Mouse (Mus musculus): ENCODE measurements around the gene Bcl2l1. TPM values are rescaled to one million over a fixed set of nuclear protein-coding genes. Genes with fewer than 3 reads are reported as not detected.

Bcl2l1 gene
- polyA plus RNA-seq, 1 experiment from 2014 or later: 186 TPM

- Histone ChIP-seq H3K9ac (ENCODE audit: low read depth, low read length) (no peak overlapping the region), H3K36me3 (ENCODE audit: control insufficient read depth, insufficient read depth, low read length) (no peaks in the 10 kb centered on the region)
- 89% methylated on average over 3 of the region's 3 CpGs for WGBS
Measured at GRCm38 (mm10) chr2:152826481-152826880, 5.0 kb downstream of the Bcl2l1 start.

GRCm38 (mm10) chr2:152825713-152826112, 5.8 kb downstream of the Bcl2l1 start:
- WGBS: 93% methylated on average over 2 of the region's 2 CpGs
- no peaks in the 10 kb centered on the region for H3K9me3 ChIP-seq (replicated peaks; ENCODE audit: control insufficient read depth, low read length, poor library complexity, severe bottlenecking)
- peaks cover 72% of the 10 kb centered on the region for H3K4me1 ChIP-seq (ENCODE audit: control insufficient read depth, insufficient read depth, low read length)
- no peaks in the 10 kb centered on the region for H3K27me3 ChIP-seq (ENCODE audit: control insufficient read depth, insufficient read depth, low read depth, low read length)
- ATAC-seq: no peak
- H3K36me3 ChIP-seq (ENCODE audit: control insufficient read depth, insufficient read depth, low read length): no peaks in the 10 kb centered on the region
- H3K9ac ChIP-seq (ENCODE audit: low read depth, low read length): no peak overlapping the region
- no peak overlapping the region for H3K27ac ChIP-seq (ENCODE audit: low read length)
- no peak overlapping the region for H3K4me3 ChIP-seq (ENCODE audit: low read depth, low read length)
- H3K4me2 ChIP-seq (ENCODE audit: low read length): no peak overlapping the region

More at GRCm38 (mm10) chr2:152826481-152826880, 5.0 kb downstream of the Bcl2l1 start:
- no peak for ATAC-seq
- H3K9me3 ChIP-seq (replicated peaks; ENCODE audit: control insufficient read depth, low read length, poor library complexity, severe bottlenecking): no peaks in the 10 kb centered on the region
- H3K27ac ChIP-seq (ENCODE audit: low read length): no peak overlapping the region
- H3K27me3 ChIP-seq (ENCODE audit: control insufficient read depth, insufficient read depth, low read depth, low read length): no peaks in the 10 kb centered on the region
- no peak overlapping the region for H3K4me3 ChIP-seq (ENCODE audit: low read depth, low read length)
- peak overlapping the region; percentile 86 for H3K4me2 ChIP-seq (ENCODE audit: low read length)
- peaks cover 67% of the 10 kb centered on the region for H3K4me1 ChIP-seq (ENCODE audit: control insufficient read depth, insufficient read depth, low read length)

- H3K9ac ChIP-seq (ENCODE audit: low read depth, low read length): no peak overlapping the region
- H3K27ac ChIP-seq (ENCODE audit: low read length): no peak overlapping the region
- no peak for ATAC-seq
- H3K4me3 ChIP-seq (ENCODE audit: low read depth, low read length): no peak overlapping the region
- peak overlapping the region; percentile 15; the same call in 1 of the 2 replicates for H3K4me2 ChIP-seq (ENCODE audit: low read length)
- no peaks in the 10 kb centered on the region for H3K27me3 ChIP-seq (ENCODE audit: control insufficient read depth, insufficient read depth, low read depth, low read length)
- no peaks in the 10 kb centered on the region for H3K9me3 ChIP-seq (replicated peaks; ENCODE audit: control insufficient read depth, low read length, poor library complexity, severe bottlenecking)
- H3K36me3 ChIP-seq (ENCODE audit: control insufficient read depth, insufficient read depth, low read length): no peaks in the 10 kb centered on the region
- peaks cover 77% of the 10 kb centered on the region for H3K4me1 ChIP-seq (ENCODE audit: control insufficient read depth, insufficient read depth, low read length)
- WGBS: 87% methylated on average over 4 of the region's 4 CpGs
Measured at GRCm38 (mm10) chr2:152825168-152825697, 6.3 kb downstream of the Bcl2l1 start.

- no peak overlapping the region for H3K9ac ChIP-seq (ENCODE audit: low read depth, low read length)
- no peaks in the 10 kb centered on the region for H3K9me3 ChIP-seq (replicated peaks; ENCODE audit: control insufficient read depth, low read length, poor library complexity, severe bottlenecking)
- H3K4me1 ChIP-seq (ENCODE audit: control insufficient read depth, insufficient read depth, low read length): peaks cover 80% of the 10 kb centered on the region
- no peaks in the 10 kb centered on the region for H3K36me3 ChIP-seq (ENCODE audit: control insufficient read depth, insufficient read depth, low read length)
- no peaks in the 10 kb centered on the region for H3K27me3 ChIP-seq (ENCODE audit: control insufficient read depth, insufficient read depth, low read depth, low read length)
- H3K4me2 ChIP-seq (ENCODE audit: low read length): no peak overlapping the region; the same call in 1 of the 2 replicates
- H3K4me3 ChIP-seq (ENCODE audit: low read depth, low read length): no peak overlapping the region
- 76% methylated on average over 3 of the region's 3 CpGs for WGBS
- ATAC-seq: no peak
- no peak overlapping the region for H3K27ac ChIP-seq (ENCODE audit: low read length)
Measured at GRCm38 (mm10) chr2:152824438-152825167, 6.9 kb downstream of the Bcl2l1 start.

- Histone ChIP-seq H3K27me3 (ENCODE audit: control insufficient read depth, insufficient read depth, low read depth, low read length) (no peaks in the 10 kb centered on the region), H3K4me3 (ENCODE audit: low read depth, low read length) (no peak overlapping the region), H3K9me3 (replicated peaks; ENCODE audit: control insufficient read depth, low read length, poor library complexity, severe bottlenecking) (no peaks in the 10 kb centered on the region), H3K4me1 (ENCODE audit: control insufficient read depth, insufficient read depth, low read length) (peaks cover 71% of the 10 kb centered on the region), H3K9ac (ENCODE audit: low read depth, low read length) (no peak overlapping the region), H3K27ac (ENCODE audit: low read length) (no peak overlapping the region), H3K36me3 (ENCODE audit: control insufficient read depth, insufficient read depth, low read length) (no peaks in the 10 kb centered on the region), H3K4me2 (ENCODE audit: low read length) (no peak overlapping the region)
- no peak for ATAC-seq
- 94% methylated on average over 1 of the region's 1 CpGs for WGBS
Measured at GRCm38 (mm10) chr2:152823770-152824169, 7.8 kb downstream of the Bcl2l1 start.

GRCm38 (mm10) chr2:152821566-152821965, 10.0 kb downstream of the Bcl2l1 start:
- Histone ChIP-seq H3K36me3 (ENCODE audit: control insufficient read depth, insufficient read depth, low read length) (no peaks in the 10 kb centered on the region), H3K4me1 (ENCODE audit: control insufficient read depth, insufficient read depth, low read length) (peaks cover 66% of the 10 kb centered on the region), H3K9ac (ENCODE audit: low read depth, low read length) (no peak overlapping the region), H3K4me3 (ENCODE audit: low read depth, low read length) (no peak overlapping the region), H3K27me3 (ENCODE audit: control insufficient read depth, insufficient read depth, low read depth, low read length) (no peaks in the 10 kb centered on the region), H3K9me3 (replicated peaks; ENCODE audit: control insufficient read depth, low read length, poor library complexity, severe bottlenecking) (no peaks in the 10 kb centered on the region), H3K27ac (ENCODE audit: low read length) (no peak overlapping the region), H3K4me2 (ENCODE audit: low read length) (no peak overlapping the region)
- no peak for ATAC-seq

- Histone ChIP-seq H3K4me1 (ENCODE audit: control insufficient read depth, insufficient read depth, low read length) (peaks cover 63% of the 10 kb centered on the region), H3K4me3 (ENCODE audit: low read depth, low read length) (no peak overlapping the region), H3K27me3 (ENCODE audit: control insufficient read depth, insufficient read depth, low read depth, low read length) (no peaks in the 10 kb centered on the region), H3K36me3 (ENCODE audit: control insufficient read depth, insufficient read depth, low read length) (no peaks in the 10 kb centered on the region), H3K27ac (ENCODE audit: low read length) (0 out of 2 replicates have a peak overlapping the region, but pooled peaks have one; percentile 18), H3K9ac (ENCODE audit: low read depth, low read length) (no peak overlapping the region), H3K4me2 (ENCODE audit: low read length) (no peak overlapping the region), H3K9me3 (replicated peaks; ENCODE audit: control insufficient read depth, low read length, poor library complexity, severe bottlenecking) (no peaks in the 10 kb centered on the region)
- ATAC-seq: no peak
- 66% methylated on average over 5 of the region's 5 CpGs for WGBS
Measured at GRCm38 (mm10) chr2:152821023-152821422, 10.5 kb downstream of the Bcl2l1 start.

GRCm38 (mm10) chr2:152820369-152820768, 11.2 kb downstream of the Bcl2l1 start:
- Histone ChIP-seq H3K27me3 (ENCODE audit: control insufficient read depth, insufficient read depth, low read depth, low read length) (no peaks in the 10 kb centered on the region), H3K4me1 (ENCODE audit: control insufficient read depth, insufficient read depth, low read length) (peaks cover 57% of the 10 kb centered on the region), H3K27ac (ENCODE audit: low read length) (0 out of 2 replicates have a peak overlapping the region, but pooled peaks have one; percentile 18), H3K36me3 (ENCODE audit: control insufficient read depth, insufficient read depth, low read length) (no peaks in the 10 kb centered on the region), H3K4me3 (ENCODE audit: low read depth, low read length) (no peak overlapping the region), H3K9ac (ENCODE audit: low read depth, low read length) (no peak overlapping the region), H3K4me2 (ENCODE audit: low read length) (no peak overlapping the region), H3K9me3 (replicated peaks; ENCODE audit: control insufficient read depth, low read length, poor library complexity, severe bottlenecking) (no peaks in the 10 kb centered on the region)
- ATAC-seq: no peak
- WGBS: 6% methylated on average over 2 of the region's 2 CpGs

- Histone ChIP-seq H3K27me3 (ENCODE audit: control insufficient read depth, insufficient read depth, low read depth, low read length) (no peaks in the 10 kb centered on the region), H3K4me2 (ENCODE audit: low read length) (no peak overlapping the region), H3K27ac (ENCODE audit: low read length) (0 out of 2 replicates have a peak overlapping the region, but pooled peaks have one; percentile 34), H3K9me3 (replicated peaks; ENCODE audit: control insufficient read depth, low read length, poor library complexity, severe bottlenecking) (no peaks in the 10 kb centered on the region), H3K4me1 (ENCODE audit: control insufficient read depth, insufficient read depth, low read length) (peaks cover 52% of the 10 kb centered on the region), H3K9ac (ENCODE audit: low read depth, low read length) (no peak overlapping the region), H3K36me3 (ENCODE audit: control insufficient read depth, insufficient read depth, low read length) (no peaks in the 10 kb centered on the region), H3K4me3 (ENCODE audit: low read depth, low read length) (no peak overlapping the region)
- ATAC-seq: no peak
- WGBS: 63% methylated on average over 4 of the region's 4 CpGs
Measured at GRCm38 (mm10) chr2:152819926-152820325, 11.6 kb downstream of the Bcl2l1 start.
